Mouse (Mus musculus): ENCODE results near the gene Atp2c1. TPM values are rescaled to one million over a fixed set of nuclear protein-coding genes. Genes with fewer than 3 reads are reported as not detected.

The Atp2c1 gene
- polyA plus RNA-seq (2012; ENCODE audit: insufficient read depth, insufficient read length, missing spikeins), result 20.1 and 33.0 TPM in 2 replicates

DNA sequence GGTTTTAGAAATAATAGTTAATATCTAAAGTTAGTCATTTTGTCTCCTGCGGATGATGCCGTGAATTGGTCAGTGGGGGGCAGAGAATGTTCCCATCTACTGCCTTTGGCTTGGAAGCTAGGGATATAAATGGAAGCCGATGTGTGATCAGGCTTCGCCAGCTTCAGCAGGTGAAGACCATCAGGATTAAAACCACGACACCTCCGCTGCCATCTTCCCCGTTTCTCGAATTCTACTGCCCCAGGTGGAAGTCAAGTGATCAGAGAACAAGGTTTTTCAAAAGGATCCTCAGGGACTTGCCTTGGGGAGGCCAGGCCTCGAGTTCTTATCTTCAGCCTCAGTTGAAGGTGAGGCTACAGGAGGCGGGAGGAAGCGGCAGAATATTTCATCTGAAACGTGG lies at the start of gene Atp2c1:
Gene Atp2c1 (minus strand): TSS at position 101 of the 400 bp plus-strand sequence.
- H3K4me1 ChIP-seq (ENCODE audit: control insufficient read depth, insufficient read depth, insufficient read length, low read length), result no peaks in the 10 kb centered on the region
- no peak within 1 kb of the TSS for H3K4me3 ChIP-seq (ENCODE audit: insufficient read depth, low read depth, low read length)
- H3K27ac ChIP-seq (replicated peaks; ENCODE audit: low read depth, low read length), result no peak within 1 kb of the TSS

DNA sequence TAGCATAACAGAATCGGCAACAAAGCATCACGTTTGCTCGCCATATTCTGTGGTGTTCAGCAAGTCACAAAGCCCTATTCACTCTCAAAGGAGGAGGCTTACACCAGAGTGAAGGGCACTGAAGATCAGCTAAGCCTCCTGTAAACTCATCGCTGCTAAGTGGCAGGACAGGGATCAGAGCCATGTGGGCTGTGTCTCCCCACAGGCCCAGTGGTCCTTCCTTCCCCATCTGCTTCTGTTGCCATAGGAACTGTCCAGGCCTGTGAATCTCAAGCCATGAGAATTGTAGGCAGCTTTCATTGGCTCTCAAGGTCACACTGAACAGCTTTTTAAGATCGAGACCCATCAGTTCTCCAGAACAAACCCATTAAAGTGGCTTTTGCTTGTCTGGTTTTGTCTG lies 30.3 kb upstream of the Atp2c1 start:
- H3K4me3 ChIP-seq (ENCODE audit: insufficient read depth, low read depth, low read length), result no peak overlapping the region
- H3K27ac ChIP-seq (replicated peaks; ENCODE audit: low read depth, low read length), result no peak overlapping the region
- H3K4me1 ChIP-seq (ENCODE audit: control insufficient read depth, insufficient read depth, insufficient read length, low read length), result peaks cover 3% of the 10 kb centered on the region; the same call in 1 of the 2 replicates

DNA sequence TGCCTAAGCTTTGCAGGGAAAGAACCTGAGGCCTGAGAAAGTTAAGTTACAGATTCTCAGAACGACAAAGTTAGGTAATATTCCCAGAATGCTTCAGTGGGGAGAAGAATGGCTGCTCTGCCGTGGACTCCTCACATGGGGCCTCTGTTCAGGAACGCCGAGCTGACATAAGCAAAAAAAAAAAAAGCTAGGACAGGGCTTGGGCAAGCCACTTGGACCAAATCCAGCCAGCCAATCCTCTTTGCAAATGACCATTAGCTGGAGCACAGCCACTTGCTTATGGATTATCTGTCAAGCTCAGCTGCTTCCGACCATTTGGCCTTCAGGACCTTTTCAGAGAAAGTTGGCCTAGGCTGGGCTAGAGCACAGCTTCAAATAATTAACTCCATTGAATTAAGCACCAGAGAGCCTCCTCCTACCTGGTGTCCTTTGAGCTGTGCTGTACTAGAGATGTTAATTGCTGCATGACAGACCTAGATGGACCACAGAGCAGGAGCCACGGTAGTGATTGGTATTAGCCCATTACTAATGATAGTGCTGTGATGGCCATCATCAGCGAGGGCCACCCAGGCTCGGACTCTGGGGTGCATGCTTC lies 29.1 kb upstream of the Atp2c1 start:
- Histone ChIP-seq H3K4me1 (ENCODE audit: control insufficient read depth, insufficient read depth, insufficient read length, low read length) (peaks cover 3% of the 10 kb centered on the region; the same call in 1 of the 2 replicates), H3K27ac (replicated peaks; ENCODE audit: low read depth, low read length) (no peak overlapping the region), H3K4me3 (ENCODE audit: insufficient read depth, low read depth, low read length) (no peak overlapping the region)

DNA sequence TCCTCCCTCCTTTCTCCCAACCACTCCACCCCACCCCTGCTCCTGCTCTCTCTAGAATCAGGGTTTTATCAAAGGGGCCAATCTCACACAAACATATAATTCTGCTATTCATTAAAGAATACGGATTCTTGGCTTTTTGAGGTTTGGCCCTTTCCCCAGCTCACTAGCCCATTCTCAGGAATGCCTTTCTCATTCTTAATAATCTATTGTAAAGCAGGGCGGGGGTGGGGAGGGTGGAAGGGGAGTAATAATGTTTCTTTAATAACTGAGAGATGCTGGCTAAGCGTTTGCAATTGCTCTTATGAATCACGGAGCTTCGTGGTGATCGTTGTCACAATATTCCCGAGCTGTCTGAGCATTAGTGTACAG lies 27.3 kb upstream of the Atp2c1 start:
- Histone ChIP-seq H3K27ac (replicated peaks; ENCODE audit: low read depth, low read length) (no peak overlapping the region), H3K4me1 (ENCODE audit: control insufficient read depth, insufficient read depth, insufficient read length, low read length) (peaks cover 3% of the 10 kb centered on the region; the same call in 1 of the 2 replicates), H3K4me3 (ENCODE audit: insufficient read depth, low read depth, low read length) (no peak overlapping the region)

DNA sequence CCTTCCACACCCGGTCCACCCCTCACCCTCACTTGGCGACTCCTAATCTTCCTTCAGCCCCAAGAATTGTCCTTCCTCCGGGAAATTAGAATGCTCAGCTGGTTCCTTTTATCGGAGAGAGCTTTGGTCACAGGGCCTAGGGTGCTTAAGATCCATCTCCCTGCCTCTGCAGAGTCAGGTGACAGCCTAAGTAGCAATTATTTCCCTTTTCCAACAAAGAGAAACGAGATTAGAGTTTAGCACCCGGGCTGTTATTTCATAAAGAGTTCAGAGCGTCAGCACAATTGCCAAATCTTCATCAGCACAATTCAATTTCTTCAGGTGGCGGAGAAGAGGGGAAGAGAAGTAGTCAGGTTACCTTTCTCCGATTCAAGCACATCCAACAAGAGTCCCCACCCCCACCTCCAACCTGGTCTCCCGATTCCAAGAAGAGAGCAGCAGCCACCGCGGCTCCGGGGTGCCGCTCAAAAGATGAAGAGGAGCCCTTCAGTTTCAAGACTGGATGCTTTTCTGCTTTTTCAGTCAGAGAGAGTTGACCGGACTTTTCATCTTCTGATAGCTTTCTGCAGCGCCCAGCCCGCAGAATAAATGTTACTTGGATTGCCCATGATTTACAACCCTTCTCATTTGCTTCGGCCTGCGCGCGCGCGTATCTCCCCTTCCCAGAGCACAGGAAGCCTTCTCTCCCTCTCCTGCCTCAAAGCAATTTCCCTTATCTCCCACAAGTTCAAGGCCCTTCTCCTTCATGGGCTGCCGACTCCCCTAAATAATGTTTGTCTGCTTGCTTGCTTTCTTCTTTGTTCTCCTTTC lies 26.7 kb upstream of the Atp2c1 start:
- H3K27ac ChIP-seq (replicated peaks; ENCODE audit: low read depth, low read length), result no peak overlapping the region
- no peak overlapping the region for H3K4me3 ChIP-seq (ENCODE audit: insufficient read depth, low read depth, low read length)
- peaks cover 3% of the 10 kb centered on the region; the same call in 1 of the 2 replicates for H3K4me1 ChIP-seq (ENCODE audit: control insufficient read depth, insufficient read depth, insufficient read length, low read length)

DNA sequence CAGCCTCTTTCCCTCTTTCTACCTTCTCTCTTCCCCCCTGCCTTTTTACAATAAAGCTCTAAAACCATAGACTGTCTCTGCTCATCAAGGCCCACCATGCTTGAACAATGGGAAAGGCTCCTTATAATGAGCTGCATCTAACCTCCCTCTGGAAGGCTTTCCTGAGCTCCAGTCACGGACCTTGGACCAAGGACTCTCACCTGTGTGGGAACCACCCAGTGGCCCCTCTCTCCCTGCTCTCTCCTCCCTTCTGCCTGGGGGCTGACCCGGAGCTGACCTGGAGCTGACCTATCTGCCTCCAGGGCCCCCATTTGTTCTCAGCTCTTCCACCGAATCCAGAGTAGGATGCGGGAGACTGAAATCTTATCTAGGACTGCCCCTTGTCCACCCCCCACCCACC lies 24.3 kb upstream of the Atp2c1 start:
- Histone ChIP-seq H3K4me3 (ENCODE audit: insufficient read depth, low read depth, low read length) (no peak overlapping the region), H3K4me1 (ENCODE audit: control insufficient read depth, insufficient read depth, insufficient read length, low read length) (peaks cover 3% of the 10 kb centered on the region; the same call in 1 of the 2 replicates), H3K27ac (replicated peaks; ENCODE audit: low read depth, low read length) (no peak overlapping the region)

DNA sequence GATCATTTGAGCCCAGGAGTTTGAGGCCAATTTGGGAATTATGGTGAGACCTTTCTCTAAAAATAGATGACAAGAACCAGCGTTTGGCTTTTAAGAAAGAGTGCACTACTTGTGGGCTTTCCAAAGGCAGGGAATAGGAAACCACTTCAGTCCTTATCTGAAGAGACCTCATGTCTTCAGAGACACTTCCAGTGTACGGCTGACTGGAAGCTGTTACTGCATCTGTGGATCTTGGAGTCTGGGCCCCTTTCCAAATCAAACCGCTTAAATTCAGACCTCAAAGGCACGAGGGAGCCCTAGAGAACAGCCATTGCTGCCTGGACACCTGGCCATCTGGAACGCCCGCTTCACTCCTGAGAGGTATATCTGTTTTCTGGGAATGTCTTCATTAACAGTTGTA lies 22.0 kb upstream of the Atp2c1 start:
- no peak overlapping the region for H3K27ac ChIP-seq (replicated peaks; ENCODE audit: low read depth, low read length)
- no peak overlapping the region for H3K4me3 ChIP-seq (ENCODE audit: insufficient read depth, low read depth, low read length)
- no peaks in the 10 kb centered on the region for H3K4me1 ChIP-seq (ENCODE audit: control insufficient read depth, insufficient read depth, insufficient read length, low read length)

DNA sequence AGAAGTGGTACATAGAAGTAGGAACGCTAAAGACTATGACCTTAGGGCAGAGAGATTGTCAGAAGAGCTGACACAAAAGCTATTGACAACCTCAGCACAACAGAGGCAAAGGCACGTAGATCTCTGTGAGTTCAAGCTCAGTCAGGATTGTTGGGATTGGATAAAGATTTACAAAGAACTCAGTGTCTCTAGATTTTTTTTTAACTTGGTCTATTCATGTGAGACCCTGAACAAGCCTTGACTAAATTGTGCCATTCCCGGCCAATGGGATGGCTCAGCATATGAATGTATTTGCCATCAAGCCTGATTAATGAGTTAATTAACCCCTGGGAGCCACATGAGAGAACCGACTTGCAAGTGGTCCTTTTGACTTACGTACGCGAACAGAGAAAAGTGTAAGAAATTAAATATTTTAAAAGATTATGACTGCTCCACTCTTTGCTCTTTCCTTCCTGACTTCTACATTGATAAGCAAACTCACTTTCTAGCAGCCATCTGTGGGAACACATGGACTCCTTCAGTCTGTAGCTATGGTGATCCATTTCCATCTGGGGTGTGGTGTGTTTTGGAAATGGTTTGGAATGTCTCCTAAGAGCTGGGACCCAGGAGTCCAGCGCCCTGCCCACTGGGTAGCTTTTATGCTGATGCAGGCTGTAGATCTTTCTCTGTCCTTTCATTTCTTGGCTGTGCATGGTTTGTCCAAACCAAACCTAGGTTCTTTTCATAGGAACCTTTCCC lies 17.1 kb upstream of the Atp2c1 start:
- Histone ChIP-seq H3K4me1 (ENCODE audit: control insufficient read depth, insufficient read depth, insufficient read length, low read length) (no peaks in the 10 kb centered on the region), H3K27ac (replicated peaks; ENCODE audit: low read depth, low read length) (no peak overlapping the region), H3K4me3 (ENCODE audit: insufficient read depth, low read depth, low read length) (no peak overlapping the region)

DNA sequence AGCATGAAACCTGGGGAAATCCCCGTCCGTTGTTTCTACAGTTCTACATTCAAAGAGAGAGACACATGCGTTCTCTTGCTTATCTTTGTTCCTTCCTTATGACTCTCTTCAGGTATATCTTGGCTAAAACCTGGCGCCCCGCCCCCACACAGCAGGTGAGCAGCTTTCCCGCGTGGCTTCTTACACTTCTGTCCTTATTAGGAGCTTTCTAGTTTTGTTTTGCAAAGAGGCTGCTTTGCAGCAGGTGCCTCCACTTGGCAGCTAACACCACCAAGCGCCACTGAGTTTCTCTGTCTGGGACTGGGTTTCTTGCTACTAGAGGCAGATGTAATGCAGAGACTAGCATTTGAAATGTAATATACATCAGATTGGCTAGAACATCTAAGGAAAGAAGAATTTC lies 10.4 kb upstream of the Atp2c1 start:
- no peak overlapping the region for H3K4me3 ChIP-seq (ENCODE audit: insufficient read depth, low read depth, low read length)
- no peaks in the 10 kb centered on the region for H3K4me1 ChIP-seq (ENCODE audit: control insufficient read depth, insufficient read depth, insufficient read length, low read length)
- H3K27ac ChIP-seq (replicated peaks; ENCODE audit: low read depth, low read length), result no peak overlapping the region

DNA sequence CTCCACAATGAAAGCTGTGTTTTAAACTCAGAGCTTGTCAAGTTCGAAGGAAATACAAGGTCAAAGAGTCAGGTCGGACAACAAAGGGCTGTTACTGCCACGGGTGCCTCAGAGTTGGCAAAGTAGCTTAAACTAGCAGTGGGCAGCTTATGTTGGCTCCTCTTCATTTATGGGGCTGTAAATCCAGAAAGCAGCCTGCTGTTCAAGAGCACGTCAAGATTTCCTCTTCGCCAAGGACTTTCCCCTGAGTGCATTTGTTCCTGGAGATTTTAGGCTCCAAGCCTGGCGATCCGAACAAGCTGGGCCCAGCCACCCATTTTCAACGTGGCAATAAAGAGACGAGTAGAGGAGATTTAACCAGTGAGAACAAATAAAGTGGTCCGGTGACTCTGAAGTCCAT lies 9.8 kb upstream of the Atp2c1 start:
- no peaks in the 10 kb centered on the region for H3K4me1 ChIP-seq (ENCODE audit: control insufficient read depth, insufficient read depth, insufficient read length, low read length)
- H3K4me3 ChIP-seq (ENCODE audit: insufficient read depth, low read depth, low read length), result no peak overlapping the region
- H3K27ac ChIP-seq (replicated peaks; ENCODE audit: low read depth, low read length), result no peak overlapping the region

DNA sequence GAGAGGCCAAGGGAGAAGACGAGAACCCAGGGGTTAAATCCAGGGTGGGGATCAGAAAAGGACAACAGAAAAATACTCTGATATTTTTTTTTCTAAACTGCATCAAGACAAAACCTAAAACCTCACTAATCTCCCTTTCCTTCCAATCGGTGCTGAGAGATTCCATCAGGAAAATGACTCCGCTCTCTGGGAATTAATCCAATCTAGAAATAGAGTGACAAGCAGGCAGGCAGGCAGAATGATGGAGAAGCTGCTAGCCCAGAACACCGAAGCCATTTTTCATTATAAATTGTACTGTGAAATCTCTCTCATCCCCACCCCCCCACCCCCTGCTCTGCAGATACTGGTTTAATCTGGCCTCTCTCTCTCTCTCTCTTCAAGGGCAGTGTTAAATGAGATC lies 1.8 kb downstream of the Atp2c1 start:
- Histone ChIP-seq H3K4me3 (ENCODE audit: insufficient read depth, low read depth, low read length) (no peak overlapping the region), H3K4me1 (ENCODE audit: control insufficient read depth, insufficient read depth, insufficient read length, low read length) (0 out of 2 replicates have a peak, but pooled peaks cover 3% of the 10 kb centered on the region), H3K27ac (replicated peaks; ENCODE audit: low read depth, low read length) (no peak overlapping the region)

DNA sequence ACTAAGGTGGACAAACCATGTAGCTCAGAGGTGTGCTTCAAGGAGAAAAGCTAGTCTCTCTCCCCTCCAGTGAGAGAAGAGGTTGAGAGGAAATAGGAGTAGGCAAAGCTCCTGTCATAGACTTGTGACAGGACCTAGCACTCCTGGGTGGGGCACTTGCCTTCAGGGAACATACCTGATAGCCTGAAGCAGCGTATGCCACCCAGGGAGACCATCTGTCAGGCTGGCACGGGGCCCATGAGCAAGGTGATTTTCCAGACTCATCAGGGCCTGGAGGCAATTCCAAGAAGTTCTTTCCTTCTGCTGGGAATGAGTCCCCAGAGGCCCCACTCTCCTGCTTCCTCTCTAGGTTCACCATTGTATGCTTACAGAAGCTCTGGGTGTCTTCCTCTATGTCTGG lies 4.1 kb downstream of the Atp2c1 start:
- Histone ChIP-seq H3K4me3 (ENCODE audit: insufficient read depth, low read depth, low read length) (no peak overlapping the region), H3K27ac (replicated peaks; ENCODE audit: low read depth, low read length) (no peak overlapping the region), H3K4me1 (ENCODE audit: control insufficient read depth, insufficient read depth, insufficient read length, low read length) (0 out of 2 replicates have a peak, but pooled peaks cover 3% of the 10 kb centered on the region)

DNA sequence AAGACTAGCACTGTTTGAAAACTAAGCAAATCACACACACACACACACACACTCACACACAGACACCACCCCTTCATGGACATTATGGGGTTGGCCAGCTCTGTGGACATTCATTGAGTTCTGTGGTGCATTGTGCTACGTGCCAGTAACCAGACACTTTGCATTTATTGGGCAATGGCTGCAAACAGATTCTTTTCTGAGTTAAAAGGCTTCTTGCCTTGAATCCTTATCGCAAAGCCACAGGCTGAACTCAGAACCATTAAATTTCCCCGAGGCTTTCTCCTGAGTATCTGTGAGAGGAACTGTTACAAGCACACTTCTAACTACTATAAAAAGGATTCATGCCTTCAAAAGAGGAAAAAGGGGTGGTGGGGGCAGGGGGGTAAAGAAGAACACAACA lies 5.1 kb downstream of the Atp2c1 start:
- H3K27ac ChIP-seq (replicated peaks; ENCODE audit: low read depth, low read length), result no peak overlapping the region

DNA sequence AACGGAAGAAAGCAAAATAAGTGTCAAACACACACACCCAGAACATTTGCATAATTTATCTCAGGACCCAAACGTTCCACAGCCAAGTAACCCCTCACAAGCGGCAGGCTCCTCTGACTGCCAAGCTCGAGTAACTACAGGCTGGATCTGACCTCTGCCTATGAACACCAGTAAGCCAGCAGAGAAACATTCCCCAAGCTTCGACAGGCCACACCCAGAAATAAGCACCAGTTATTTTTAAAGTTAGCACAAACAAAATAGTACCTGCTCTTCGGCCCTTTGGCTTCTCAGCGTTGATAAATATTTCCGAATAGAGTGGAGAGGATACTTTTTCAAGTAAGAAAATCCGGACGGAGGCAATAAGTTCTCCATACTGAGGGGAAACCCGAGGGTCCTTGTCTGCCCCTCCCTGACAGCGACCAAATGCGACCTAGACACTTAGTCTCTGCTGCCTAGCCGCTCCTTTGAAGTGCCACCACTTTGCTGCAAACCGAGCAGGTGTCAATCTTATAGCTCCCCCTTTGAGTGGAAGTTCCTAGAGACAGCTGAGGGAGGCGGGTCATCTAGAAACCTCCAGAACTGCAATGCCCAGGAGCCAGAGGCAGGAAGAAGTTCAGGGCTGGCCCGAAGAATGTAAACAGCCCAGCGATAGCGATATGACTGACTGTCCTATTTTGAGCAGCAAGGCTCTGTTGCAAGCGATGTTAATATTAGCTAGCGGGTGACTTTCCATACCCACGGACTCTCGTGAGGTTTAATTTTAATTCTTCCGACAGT lies 6.2 kb downstream of the Atp2c1 start:
- Histone ChIP-seq H3K4me3 (ENCODE audit: insufficient read depth, low read depth, low read length) (peak overlapping the region; percentile 58), H3K4me1 (ENCODE audit: control insufficient read depth, insufficient read depth, insufficient read length, low read length) (0 out of 2 replicates have a peak, but pooled peaks cover 3% of the 10 kb centered on the region), H3K27ac (replicated peaks; ENCODE audit: low read depth, low read length) (no peak overlapping the region)

More for the DNA sequence above, 5.1 kb downstream of the Atp2c1 start:
- no peak overlapping the region for H3K4me3 ChIP-seq (ENCODE audit: insufficient read depth, low read depth, low read length)
- 0 out of 2 replicates have a peak, but pooled peaks cover 3% of the 10 kb centered on the region for H3K4me1 ChIP-seq (ENCODE audit: control insufficient read depth, insufficient read depth, insufficient read length, low read length)

Data from brown adipose tissue, adult 24 weeks (tissue).